Mouse (Mus musculus) CH12.LX (cell line): Measurements from ENCODE around the gene Dock10.

Source experiments
- CHD1 ChIP-seq: IDR thresholded peaks from 2 replicates; pipeline ENCODE4 v1.6.1; 2012; ENCODE audit warnings: low read depth, low read length, improper control_type of control experiment, inconsistent platforms
- CHD2 ChIP-seq: IDR thresholded peaks from 2 replicates; pipeline ENCODE4 v1.6.1; 2011; ENCODE audit warnings: low read length, improper control_type of control experiment
- CTCF ChIP-seq, 2 experiments: IDR thresholded peaks in 1 of 2; conservative IDR thresholded peaks in 1 of 2; 2 replicates each; pipeline ENCODE4 v1.5.1; 2011 to 2012; ENCODE audit warnings: low read depth in 2 of 2, low read length in 2 of 2, improper control_type of control experiment in 1 of 2, inconsistent platforms in 1 of 2, mild to moderate bottlenecking in 1 of 2, moderate library complexity in 1 of 2
- GABPA ChIP-seq: IDR thresholded peaks from 2 replicates; pipeline ENCODE4 v1.6.1; 2012; ENCODE audit warnings: low read depth, low read length, improper control_type of control experiment, inconsistent platforms; ENCODE audit not compliant: insufficient replicate concordance
- JUND ChIP-seq: conservative IDR thresholded peaks from 2 replicates; pipeline ENCODE4 v1.6.1; 2011; ENCODE audit warnings: low read depth, low read length, improper control_type of control experiment
- MAX ChIP-seq: IDR thresholded peaks from 2 replicates; pipeline ENCODE4 v1.6.1; 2011; ENCODE audit warnings: low read length, improper control_type of control experiment
- PAX5 ChIP-seq: IDR thresholded peaks from 2 replicates; pipeline ENCODE4 v1.6.1; 2012; ENCODE audit warnings: low read length, inconsistent platforms, mixed read lengths
- POLR2A ChIP-seq: IDR thresholded peaks from 2 replicates; pipeline ENCODE4 v1.6.1; 2011; ENCODE audit warnings: low read depth, mild to moderate bottlenecking, improper control_type of control experiment, low read length
- POLR2AphosphoS2 ChIP-seq: IDR thresholded peaks from 2 replicates; pipeline ENCODE4 v1.6.1; 2011; ENCODE audit warnings: low read depth, low read length, improper control_type of control experiment
- RAD21 ChIP-seq: IDR thresholded peaks from 2 replicates; pipeline ENCODE4 v1.6.1; 2011; ENCODE audit warnings: low read depth, mild to moderate bottlenecking, low read length, improper control_type of control experiment, moderate library complexity
- USF2 ChIP-seq: conservative IDR thresholded peaks from 2 replicates; pipeline ENCODE4 v1.6.1; 2011; ENCODE audit warnings: low read depth, low read length, improper control_type of control experiment
- ZC3H11A ChIP-seq: IDR thresholded peaks from 2 replicates; pipeline ENCODE4 v1.6.1; 2012; ENCODE audit warnings: low read depth, mild to moderate bottlenecking, inconsistent platforms, low read length, improper control_type of control experiment
- ZKSCAN1 ChIP-seq: IDR thresholded peaks from 2 replicates; pipeline ENCODE4 v1.6.1; 2012; ENCODE audit warnings: low read depth, inconsistent platforms, low read length, improper control_type of control experiment, borderline replicate concordance

GRCm38 (mm10) chr1:80635825-80636224, 122.5 kb downstream of the Dock10 start:
- TF ChIP-seq RAD21 (no peak), CHD1 (no peak), ZKSCAN1 (no peak), JUND (no peak), GABPA (no peak), CTCF (conservative IDR thresholded peaks at IDR 0.05 in 1 of 2, IDR thresholded peaks at IDR 0.05 in 1 of 2; ENCODE audit: low read depth in 2 of 2, low read length in 2 of 2) (no peak), POLR2A (no peak), MAX (no peak), CHD2 (no peak), ZC3H11A (no peak), USF2 (no peak), PAX5 (no peak), POLR2AphosphoS2 (no peak)
